In the genomic region with DNA sequence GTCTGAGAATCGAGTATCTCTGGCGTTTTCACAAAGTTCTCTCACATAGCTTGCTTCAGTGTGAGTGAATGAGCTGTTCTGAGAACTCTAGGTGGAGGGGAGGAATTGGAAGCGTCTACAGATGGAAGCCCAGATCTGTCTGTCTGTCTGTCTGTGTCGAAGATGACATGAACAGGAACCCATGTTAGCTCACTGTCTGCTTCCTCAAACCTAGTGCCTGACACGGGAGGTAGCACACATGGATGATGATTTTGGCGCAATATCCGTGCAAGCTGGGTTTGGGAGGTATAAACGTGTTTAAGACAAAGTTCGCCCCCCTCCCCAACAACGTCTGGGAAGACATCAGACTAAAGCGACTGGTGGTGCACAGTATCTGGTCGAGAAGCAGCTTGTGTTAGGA, we compare ENCODE assay signal across 8 mouse cellular contexts. TPM values are rescaled to one million over a fixed set of nuclear protein-coding genes. Genes with fewer than 3 reads are reported as not detected.
DNase-seq lines count a peak whose midpoint lies in the region; ATAC-seq and TF ChIP-seq lines count a peak whose summit lies in the region.

No protein-coding gene starts in this region.

- 39% methylated on average over 12 of the region's 12 CpGs for WGBS in heart, embryonic 12.5 days
- 48% methylated on average over 12 of the region's 12 CpGs for WGBS in hindbrain, embryonic 13.5 days
- WGBS in midbrain, embryonic 13.5 days: 42% methylated on average over 12 of the region's 12 CpGs

- peak overlapping the region; percentile 86 for H3K9ac ChIP-seq in heart, embryonic 12.5 days
- no peak overlapping the region for H3K9ac ChIP-seq in hindbrain, embryonic 13.5 days
- peak overlapping the region; percentile 73; the same call in 1 of the 2 replicates for H3K9ac ChIP-seq in midbrain, embryonic 13.5 days (replicated peaks)

- intact Hi-C loops in heart, postnatal 25 days (cut with DNase I): loop anchor here (5.0 kb wide), 1 partner anchor 39 kb away; no protein-coding TSS in a partner anchor
- intact Hi-C loops in left cerebral cortex, postnatal 25 days (cut with DNase I): no loop called here

- peaks cover 7% of the 10 kb centered on the region; the same call in 1 of the 2 replicates for H3K36me3 ChIP-seq in heart, embryonic 12.5 days
- peaks cover 26% of the 10 kb centered on the region for H3K36me3 ChIP-seq in G1E (replicated peaks)
- H3K36me3 ChIP-seq in hindbrain, embryonic 13.5 days: no peaks in the 10 kb centered on the region
- no peaks in the 10 kb centered on the region for H3K36me3 ChIP-seq in midbrain, embryonic 13.5 days

- H3K4me3 ChIP-seq in heart, embryonic 12.5 days: peak overlapping the region; percentile 67
- H3K4me3 ChIP-seq in G1E (ENCODE audit: low read depth, low read length): peak overlapping the region; percentile 73; the same call in 1 of the 2 replicates
- H3K4me3 ChIP-seq in hindbrain, embryonic 13.5 days: peak overlapping the region; percentile 64
- peak overlapping the region; percentile 55 for H3K4me3 ChIP-seq in midbrain, embryonic 13.5 days (replicated peaks)

- no peaks in the 10 kb centered on the region for H3K9me3 ChIP-seq in heart, embryonic 12.5 days (replicated peaks)
- no peaks in the 10 kb centered on the region for H3K9me3 ChIP-seq in G1E (replicated peaks)
- no peaks in the 10 kb centered on the region for H3K9me3 ChIP-seq in hindbrain, embryonic 13.5 days
- H3K9me3 ChIP-seq in midbrain, embryonic 13.5 days: no peaks in the 10 kb centered on the region

- no peak for ATAC-seq in heart, embryonic 12.5 days (ENCODE audit: insufficient number of reproducible peaks, low FRiP score)
- no peak for ATAC-seq in G1E (ENCODE audit: extremely low read depth, insufficient number of reproducible peaks, low FRiP score, poor library complexity, severe bottlenecking)
- no peak for ATAC-seq in hindbrain, embryonic 13.5 days (ENCODE audit: low FRiP score)
- ATAC-seq in midbrain, embryonic 13.5 days: no peak; the same call in 1 of the 2 replicates

- H3K27me3 ChIP-seq in heart, embryonic 12.5 days (replicated peaks): peaks cover 4% of the 10 kb centered on the region; the same call in 1 of the 2 replicates
- no peaks in the 10 kb centered on the region for H3K27me3 ChIP-seq in G1E (ENCODE audit: insufficient read depth, low read length)
- H3K27me3 ChIP-seq in hindbrain, embryonic 13.5 days: peaks cover 78% of the 10 kb centered on the region
- peaks cover 36% of the 10 kb centered on the region for H3K27me3 ChIP-seq in midbrain, embryonic 13.5 days

- DNase-seq in heart, postnatal 25 days (ENCODE audit: low spot score): no peak
- DNase-seq in G1E (ENCODE audit: low spot score): no peak
- no peak for DNase-seq in T-cell, adult 2 months (ENCODE audit: low spot score)
- DNase-seq in left cerebral cortex, postnatal 25 days (ENCODE audit: low spot score in 2 of 2): no peak
- no peak for DNase-seq in adrenal gland, adult 2 months

- H3K27ac ChIP-seq in heart, embryonic 12.5 days (ENCODE audit: poor library complexity, severe bottlenecking): no peak overlapping the region
- H3K27ac ChIP-seq in hindbrain, embryonic 13.5 days: no peak overlapping the region
- H3K27ac ChIP-seq in midbrain, embryonic 13.5 days: no peak overlapping the region

- H3K4me1 ChIP-seq in heart, embryonic 12.5 days (replicated peaks): peaks cover 41% of the 10 kb centered on the region
- H3K4me1 ChIP-seq in G1E (ENCODE audit: insufficient read depth, low read depth, low read length): peaks cover 84% of the 10 kb centered on the region
- peaks cover 17% of the 10 kb centered on the region for H3K4me1 ChIP-seq in hindbrain, embryonic 13.5 days (replicated peaks)
- peaks cover 17% of the 10 kb centered on the region for H3K4me1 ChIP-seq in midbrain, embryonic 13.5 days (replicated peaks)

- peak overlapping the region; percentile 90 for H3K4me2 ChIP-seq in heart, embryonic 12.5 days
- H3K4me2 ChIP-seq in hindbrain, embryonic 13.5 days: peak overlapping the region; percentile 96
- H3K4me2 ChIP-seq in midbrain, embryonic 13.5 days (replicated peaks): peak overlapping the region; percentile 91

- no peak for TF ChIP-seq CTCF in G1E (IDR thresholded peaks at IDR 0.05; ENCODE audit: low read depth, low read length)

RNA-seq across cellular contexts. Expression of gene Casp7, which starts 0.7 kb away (rescaled TPM):
- polyA plus RNA-seq in heart, embryonic 12.5 days (2016; fragmentation: Nextera tagmentation; extraction: Ambion mirVana): 31.6 and 33.9 TPM in 2 replicates
- total RNA-seq in heart, postnatal 25 days (2021): 10 to 100 TPM; 12.6 to 15.6 TPM
- 77.6 and 86.8 TPM in 2 replicates for total RNA-seq in G1E (2014; fragmentation: Nextera tagmentation)
- total RNA-seq in G1E (2017): 41.0 and 43.2 TPM in 2 replicates
- polyA plus RNA-seq in G1E (2012): 9.9 and 14.5 TPM in 2 replicates
- 16.0 and 18.3 TPM in 2 replicates for polyA plus RNA-seq in hindbrain, embryonic 13.5 days (2015; fragmentation: Nextera tagmentation; extraction: Ambion mirVana)
- polyA plus RNA-seq in midbrain, embryonic 13.5 days (2015; fragmentation: Nextera tagmentation; extraction: Ambion mirVana): 13.0 and 14.8 TPM in 2 replicates
- 1 to 10 TPM; 3.5 to 3.8 TPM for total RNA-seq in left cerebral cortex, postnatal 25 days (2021)
- 1 to 10 TPM; 7.3 to 7.9 TPM for total RNA-seq in adrenal gland, adult 2 months (2021)
- 3.8 and 4.2 TPM in 2 replicates for polyA plus RNA-seq in adrenal gland, adult 2 months (2012; rRNA removed)

RNA-seq across cellular contexts. Expression of gene Nrap, which starts 6.4 kb away (rescaled TPM):
- 23.2 and 26.3 TPM in 2 replicates for polyA plus RNA-seq in heart, embryonic 12.5 days (2016; fragmentation: Nextera tagmentation; extraction: Ambion mirVana)
- 100 to 1,000 TPM; 314 to 343 TPM for total RNA-seq in heart, postnatal 25 days (2021)
- total RNA-seq in G1E (2014; fragmentation: Nextera tagmentation) (0.23 and 0.24 TPM in 2 replicates), G1E (2017) (0.05 and 0.06 TPM in 2 replicates)
- 0.02 and 0.03 TPM in 2 replicates for polyA plus RNA-seq in G1E (2012)
- 0.25 and 0.49 TPM in 2 replicates for polyA plus RNA-seq in hindbrain, embryonic 13.5 days (2015; fragmentation: Nextera tagmentation; extraction: Ambion mirVana)
- 0.24 and 0.50 TPM in 2 replicates for polyA plus RNA-seq in midbrain, embryonic 13.5 days (2015; fragmentation: Nextera tagmentation; extraction: Ambion mirVana)
- under 1 TPM; 0.64 to 0.69 TPM for total RNA-seq in left cerebral cortex, postnatal 25 days (2021)
- total RNA-seq in adrenal gland, adult 2 months (2021): not detected
- 0.02 TPM in 1 of 2 replicates, not detected in the other for polyA plus RNA-seq in adrenal gland, adult 2 months (2012; rRNA removed)

Comparison
In these comparisons a context has a peak if more than half of its experiments do, and no peak if none do; other contexts are left out.
1. RNA of gene Nrap, which starts 6.4 kb away (polyA plus RNA-seq): 23.2 to 26.3 TPM in heart, embryonic 12.5 days; 0.25 to 0.49 TPM in hindbrain, embryonic 13.5 days, 0.24 to 0.50 TPM in midbrain, embryonic 13.5 days, 0.02 to 0.03 TPM in G1E and 0.02 TPM in adrenal gland, adult 2 months; every median in the first group is over 10 times any median in the second.
2. Peak in every context shown above with its lines, with median percentiles within 50 percentile points of each other: H3K4me2 ChIP-seq and H3K4me3 ChIP-seq.